Mouse (Mus musculus) bone marrow, adult 2 months (tissue): ENCODE data around the gene Hist1h2bq.
"Not testable (repeated sequence)": the region's sequence is repeated elsewhere in the genome, so short reads cannot be mapped to it uniquely, and the experiment has no call there.

Experiments
- CTCF ChIP-seq: fragments of 200-500 bp; IDR thresholded peaks from 2 replicates; pipeline ENCODE4 v1.5.1; 2011; ENCODE audit warnings: low read length, control low read depth; ENCODE audit not compliant: control insufficient read depth, insufficient read depth
- POLR2A ChIP-seq: fragments of 200-500 bp; IDR thresholded peaks from 2 replicates; pipeline ENCODE4 v1.6.1; 2011; ENCODE audit warnings: low read depth, mild to moderate bottlenecking, control low read depth, low read length, borderline replicate concordance; ENCODE audit not compliant: control insufficient read depth

DNA sequence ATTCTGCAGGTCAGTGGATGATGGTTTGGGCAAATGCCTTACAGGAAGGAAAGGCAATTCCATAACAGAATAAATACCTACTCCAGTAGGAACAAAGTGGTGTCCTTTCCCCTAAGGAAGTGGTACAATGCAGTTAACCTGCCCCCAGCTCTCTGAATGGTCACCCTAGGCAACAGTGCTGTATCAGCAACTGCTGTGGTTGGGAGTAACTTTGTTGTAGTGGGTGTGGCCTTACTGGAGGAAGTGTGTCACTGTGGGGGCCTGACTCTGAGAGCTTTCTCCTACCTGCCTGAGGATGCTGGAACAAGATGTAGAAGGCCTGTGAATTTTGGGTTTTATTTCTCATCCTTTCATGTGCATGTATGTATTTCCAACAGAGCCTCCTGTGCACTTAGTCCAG is 36.4 kb upstream of the Hist1h2bq start:
- TF ChIP-seq CTCF, POLR2A: not testable (repeated sequence)
